Mouse (Mus musculus) heart, postnatal 0 days (tissue): ENCODE results near the gene Mindy4.

Experiments used
- CTCF ChIP-seq: IDR thresholded peaks from 2 replicates; pipeline ENCODE4 v1.5.1; 2016; ENCODE audit warnings: antibody characterized with exemption, control low read depth, low read depth
- EP300 ChIP-seq: IDR thresholded peaks from 2 replicates; pipeline ENCODE4 v1.6.1; 2016; ENCODE audit warnings: antibody characterized with exemption, low read depth

- TF ChIP-seq CTCF (no peak), EP300 (no peak)
Measured at GRCm38 (mm10) chr6:55326299-55326698, 123.1 kb downstream of the Mindy4 start.
